Mouse (Mus musculus): ENCODE data around the gene Apip.

- TF ChIP-seq CTCF (conservative IDR thresholded peaks at IDR 0.05; ENCODE audit: insufficient read depth, insufficient read length, low read depth, low read length), result no peak
- no peak for TF ChIP-seq POLR2A (IDR thresholded peaks at IDR 0.05; ENCODE audit: low read depth, low read length)
Observed at GRCm38 (mm10) chr2:103055820-103056219, 17.7 kb upstream of the Apip start.

Measured in kidney, adult 2 months (tissue).